Mouse (Mus musculus): ENCODE measurements around the gene Adgrb2. TPM values are rescaled to one million over a fixed set of nuclear protein-coding genes. Genes with fewer than 3 reads are reported as not detected.

The Adgrb2 gene
- polyA plus RNA-seq, 1 experiment from 2014 or later: 2.6 TPM

DNA sequence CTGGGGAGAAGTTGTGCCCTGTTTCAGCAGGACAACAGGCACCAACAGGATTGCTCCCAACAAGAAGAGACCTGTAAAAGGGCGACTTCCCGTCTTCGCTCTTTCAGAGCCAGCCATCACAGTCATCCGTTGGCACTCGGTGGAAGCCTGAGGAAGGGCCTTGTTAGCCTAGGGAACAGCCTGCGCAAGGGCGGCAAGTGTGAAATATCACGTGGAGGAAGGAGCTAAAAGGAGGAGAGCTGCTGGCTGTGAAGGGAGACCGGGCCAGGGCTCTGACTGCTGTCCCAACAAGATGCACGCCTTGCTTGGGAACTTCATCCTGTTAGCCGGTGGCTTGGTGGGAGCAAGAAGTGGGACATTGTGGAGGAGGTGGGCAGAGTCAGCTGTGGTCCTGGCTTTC, 13.5 kb downstream of the Adgrb2 start:
- H3K9me3 ChIP-seq (ENCODE audit: control insufficient read depth, low read length): no peaks in the 10 kb centered on the region
- peaks cover 13% of the 10 kb centered on the region; the same call in 1 of the 2 replicates for H3K27me3 ChIP-seq (ENCODE audit: control insufficient read depth, insufficient read depth, low read length)
- H3K27ac ChIP-seq (replicated peaks in 1 of 2; ENCODE audit: control insufficient read depth in 1 of 2, insufficient read depth in 1 of 2, low read depth in 2 of 2, low read length in 2 of 2): no peak overlapping the region
- WGBS: 38% methylated on average over 11 of the region's 11 CpGs
- peaks cover 16 to 21% of the 10 kb centered on the region in 2 experiments for H3K4me1 ChIP-seq (ENCODE audit: control insufficient read depth in 2 of 2, insufficient read depth in 2 of 2, low read length in 2 of 2)
- no peak overlapping the region for H3K4me3 ChIP-seq (ENCODE audit: control insufficient read depth in 1 of 2, insufficient read depth in 1 of 2, low read depth in 1 of 2, low read length in 2 of 2)
- no peaks in the 10 kb centered on the region for H3K36me3 ChIP-seq (ENCODE audit: control insufficient read depth, insufficient read depth, low read length)
- H3K4me2 ChIP-seq (ENCODE audit: low read length): no peak overlapping the region
- no peak for ATAC-seq (ENCODE audit: insufficient number of reproducible peaks, insufficient read depth, low FRiP score, low read depth)
- no peak overlapping the region for H3K9ac ChIP-seq (ENCODE audit: low read length)

- Histone ChIP-seq H3K4me2 (ENCODE audit: low read length) (no peak overlapping the region), H3K4me1 (ENCODE audit: control insufficient read depth in 2 of 2, insufficient read depth in 2 of 2, low read length in 2 of 2) (peaks cover 19 to 21% of the 10 kb centered on the region in 2 experiments), H3K9ac (ENCODE audit: low read length) (no peak overlapping the region), H3K4me3 (ENCODE audit: control insufficient read depth in 1 of 2, insufficient read depth in 1 of 2, low read depth in 1 of 2, low read length in 2 of 2) (no peak overlapping the region), H3K36me3 (ENCODE audit: control insufficient read depth, insufficient read depth, low read length) (no peaks in the 10 kb centered on the region), H3K27ac (replicated peaks in 1 of 2; ENCODE audit: control insufficient read depth in 1 of 2, insufficient read depth in 1 of 2, low read depth in 2 of 2, low read length in 2 of 2) (peak overlapping the region; percentile 55 to 64), H3K9me3 (ENCODE audit: control insufficient read depth, low read length) (no peaks in the 10 kb centered on the region), H3K27me3 (ENCODE audit: control insufficient read depth, insufficient read depth, low read length) (peaks cover 25% of the 10 kb centered on the region)
- peak; percentile 17; the same call in 1 of the 2 replicates for ATAC-seq (ENCODE audit: insufficient number of reproducible peaks, insufficient read depth, low FRiP score, low read depth)
- 12% methylated on average over 5 of the region's 5 CpGs for WGBS
Observed at GRCm38 (mm10) chr4:130001710-130002109, 17.0 kb downstream of the Adgrb2 start.

GRCm38 (mm10) chr4:130002157-130002556, 17.5 kb downstream of the Adgrb2 start:
- ATAC-seq (ENCODE audit: insufficient number of reproducible peaks, insufficient read depth, low FRiP score, low read depth): peak; percentile 25; the same call in 1 of the 2 replicates
- H3K36me3 ChIP-seq (ENCODE audit: control insufficient read depth, insufficient read depth, low read length): no peaks in the 10 kb centered on the region
- H3K9me3 ChIP-seq (ENCODE audit: control insufficient read depth, low read length): no peaks in the 10 kb centered on the region
- peaks cover 21 to 22% of the 10 kb centered on the region in 2 experiments for H3K4me1 ChIP-seq (ENCODE audit: control insufficient read depth in 2 of 2, insufficient read depth in 2 of 2, low read length in 2 of 2)
- H3K4me2 ChIP-seq (ENCODE audit: low read length): no peak overlapping the region
- H3K9ac ChIP-seq (ENCODE audit: low read length): no peak overlapping the region
- WGBS: 36% methylated on average over 10 of the region's 10 CpGs
- peak overlapping the region; percentile 55 to 64 for H3K27ac ChIP-seq (replicated peaks in 1 of 2; ENCODE audit: control insufficient read depth in 1 of 2, insufficient read depth in 1 of 2, low read depth in 2 of 2, low read length in 2 of 2)
- peaks cover 30% of the 10 kb centered on the region for H3K27me3 ChIP-seq (ENCODE audit: control insufficient read depth, insufficient read depth, low read length)
- no peak overlapping the region for H3K4me3 ChIP-seq (ENCODE audit: control insufficient read depth in 1 of 2, insufficient read depth in 1 of 2, low read depth in 1 of 2, low read length in 2 of 2)

GRCm38 (mm10) chr4:130005593-130005992, 20.9 kb downstream of the Adgrb2 start:
- no peak overlapping the region for H3K4me3 ChIP-seq (ENCODE audit: control insufficient read depth in 1 of 2, insufficient read depth in 1 of 2, low read depth in 1 of 2, low read length in 2 of 2)
- H3K27me3 ChIP-seq (ENCODE audit: control insufficient read depth, insufficient read depth, low read length): peaks cover 54% of the 10 kb centered on the region
- 52% methylated on average over 9 of the region's 9 CpGs for WGBS
- H3K36me3 ChIP-seq (ENCODE audit: control insufficient read depth, insufficient read depth, low read length): no peaks in the 10 kb centered on the region
- no peak overlapping the region for H3K4me2 ChIP-seq (ENCODE audit: low read length)
- no peak for ATAC-seq (ENCODE audit: insufficient number of reproducible peaks, insufficient read depth, low FRiP score, low read depth)
- no peak overlapping the region for H3K27ac ChIP-seq (replicated peaks in 1 of 2; ENCODE audit: control insufficient read depth in 1 of 2, insufficient read depth in 1 of 2, low read depth in 2 of 2, low read length in 2 of 2)
- H3K9me3 ChIP-seq (ENCODE audit: control insufficient read depth, low read length): no peaks in the 10 kb centered on the region
- H3K9ac ChIP-seq (ENCODE audit: low read length): no peak overlapping the region
- H3K4me1 ChIP-seq (ENCODE audit: control insufficient read depth in 2 of 2, insufficient read depth in 2 of 2, low read length in 2 of 2): peaks cover 16 to 20% of the 10 kb centered on the region in 2 experiments

GRCm38 (mm10) chr4:130006533-130006932, 21.9 kb downstream of the Adgrb2 start:
- Histone ChIP-seq H3K9ac (ENCODE audit: low read length) (peak overlapping the region; percentile 41; the same call in 1 of the 2 replicates), H3K27ac (replicated peaks in 1 of 2; ENCODE audit: control insufficient read depth in 1 of 2, insufficient read depth in 1 of 2, low read depth in 2 of 2, low read length in 2 of 2) (no peak overlapping the region), H3K4me3 (ENCODE audit: control insufficient read depth in 1 of 2, insufficient read depth in 1 of 2, low read depth in 1 of 2, low read length in 2 of 2) (peak overlapping the region; percentile 23 to 25), H3K4me1 (ENCODE audit: control insufficient read depth in 2 of 2, insufficient read depth in 2 of 2, low read length in 2 of 2) (peaks cover 7 to 12% of the 10 kb centered on the region in 2 experiments), H3K27me3 (ENCODE audit: control insufficient read depth, insufficient read depth, low read length) (peaks cover 54% of the 10 kb centered on the region), H3K9me3 (ENCODE audit: control insufficient read depth, low read length) (no peaks in the 10 kb centered on the region), H3K4me2 (ENCODE audit: low read length) (peak overlapping the region; percentile 61), H3K36me3 (ENCODE audit: control insufficient read depth, insufficient read depth, low read length) (no peaks in the 10 kb centered on the region)
- 12% methylated on average over 25 of the region's 25 CpGs for WGBS
- ATAC-seq (ENCODE audit: insufficient number of reproducible peaks, insufficient read depth, low FRiP score, low read depth): no peak

- Histone ChIP-seq H3K9me3 (ENCODE audit: control insufficient read depth, low read length) (no peaks in the 10 kb centered on the region), H3K9ac (ENCODE audit: low read length) (no peak overlapping the region), H3K27me3 (ENCODE audit: control insufficient read depth, insufficient read depth, low read length) (peaks cover 61% of the 10 kb centered on the region), H3K4me3 (ENCODE audit: control insufficient read depth in 1 of 2, insufficient read depth in 1 of 2, low read depth in 1 of 2, low read length in 2 of 2) (no peak overlapping the region), H3K4me1 (ENCODE audit: control insufficient read depth in 2 of 2, insufficient read depth in 2 of 2, low read length in 2 of 2) (peaks cover 0 to 6% of the 10 kb centered on the region in 2 experiments; a peak in 2 of 4 replicates), H3K4me2 (ENCODE audit: low read length) (no peak overlapping the region), H3K36me3 (ENCODE audit: control insufficient read depth, insufficient read depth, low read length) (no peaks in the 10 kb centered on the region), H3K27ac (replicated peaks in 1 of 2; ENCODE audit: control insufficient read depth in 1 of 2, insufficient read depth in 1 of 2, low read depth in 2 of 2, low read length in 2 of 2) (no peak overlapping the region)
- no peak for ATAC-seq (ENCODE audit: insufficient number of reproducible peaks, insufficient read depth, low FRiP score, low read depth)
- 79% methylated on average over 14 of the region's 14 CpGs for WGBS
Observed at GRCm38 (mm10) chr4:130009043-130009442, 24.4 kb downstream of the Adgrb2 start.

- ATAC-seq (ENCODE audit: insufficient number of reproducible peaks, insufficient read depth, low FRiP score, low read depth): no peak
- no peak overlapping the region for H3K4me2 ChIP-seq (ENCODE audit: low read length)
- no peak overlapping the region for H3K9ac ChIP-seq (ENCODE audit: low read length)
- no peaks in the 10 kb centered on the region for H3K36me3 ChIP-seq (ENCODE audit: control insufficient read depth, insufficient read depth, low read length)
- WGBS: 89% methylated on average over 4 of the region's 4 CpGs
- no peaks in the 10 kb centered on the region for H3K9me3 ChIP-seq (ENCODE audit: control insufficient read depth, low read length)
- no peak overlapping the region for H3K27ac ChIP-seq (replicated peaks in 1 of 2; ENCODE audit: control insufficient read depth in 1 of 2, insufficient read depth in 1 of 2, low read depth in 2 of 2, low read length in 2 of 2)
- peaks cover 0 to 6% of the 10 kb centered on the region in 2 experiments; a peak in 2 of 4 replicates for H3K4me1 ChIP-seq (ENCODE audit: control insufficient read depth in 2 of 2, insufficient read depth in 2 of 2, low read length in 2 of 2)
- H3K27me3 ChIP-seq (ENCODE audit: control insufficient read depth, insufficient read depth, low read length): peaks cover 68% of the 10 kb centered on the region
- no peak overlapping the region for H3K4me3 ChIP-seq (ENCODE audit: control insufficient read depth in 1 of 2, insufficient read depth in 1 of 2, low read depth in 1 of 2, low read length in 2 of 2)
Observed at GRCm38 (mm10) chr4:130010723-130011122, 26.1 kb downstream of the Adgrb2 start.

DNA sequence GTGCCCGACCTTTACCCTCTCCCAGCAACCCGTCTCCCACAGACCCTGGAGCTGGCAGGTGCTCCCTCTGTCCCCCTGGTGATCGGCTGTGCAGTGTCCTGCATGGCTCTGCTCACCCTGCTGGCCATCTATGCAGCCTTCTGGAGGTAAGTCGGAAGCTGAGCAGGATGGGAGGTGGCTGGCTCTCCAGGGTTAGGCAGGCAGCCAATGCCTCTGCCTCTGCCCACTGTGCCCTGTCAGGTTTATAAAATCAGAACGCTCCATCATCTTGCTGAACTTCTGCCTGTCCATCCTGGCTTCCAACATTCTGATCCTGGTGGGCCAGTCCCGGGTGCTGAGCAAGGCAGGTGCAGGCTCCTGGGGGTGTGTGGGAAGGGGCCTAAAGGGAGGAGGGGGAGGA, 27.6 kb downstream of the Adgrb2 start:
- no peak overlapping the region for H3K4me3 ChIP-seq (ENCODE audit: control insufficient read depth in 1 of 2, insufficient read depth in 1 of 2, low read depth in 1 of 2, low read length in 2 of 2)
- no peaks in the 10 kb centered on the region for H3K4me1 ChIP-seq (ENCODE audit: control insufficient read depth in 2 of 2, insufficient read depth in 2 of 2, low read length in 2 of 2)
- no peaks in the 10 kb centered on the region for H3K36me3 ChIP-seq (ENCODE audit: control insufficient read depth, insufficient read depth, low read length)
- peaks cover 62% of the 10 kb centered on the region for H3K27me3 ChIP-seq (ENCODE audit: control insufficient read depth, insufficient read depth, low read length)
- H3K27ac ChIP-seq (replicated peaks in 1 of 2; ENCODE audit: control insufficient read depth in 1 of 2, insufficient read depth in 1 of 2, low read depth in 2 of 2, low read length in 2 of 2): no peak overlapping the region
- no peak for ATAC-seq (ENCODE audit: insufficient number of reproducible peaks, insufficient read depth, low FRiP score, low read depth)
- H3K4me2 ChIP-seq (ENCODE audit: low read length): no peak overlapping the region
- no peak overlapping the region for H3K9ac ChIP-seq (ENCODE audit: low read length)
- 79% methylated on average over 6 of the region's 6 CpGs for WGBS
- no peaks in the 10 kb centered on the region for H3K9me3 ChIP-seq (ENCODE audit: control insufficient read depth, low read length)
